Mouse (Mus musculus) testis, adult 2 months (tissue): ENCODE results near the gene Crtc3.

ENCODE experiments used
- CTCF ChIP-seq: fragments of 200-500 bp; IDR thresholded peaks from 2 replicates; pipeline ENCODE4 v1.5.1; 2012; ENCODE audit warnings: low read depth, mild to moderate bottlenecking, inconsistent platforms, low read length, moderate library complexity; ENCODE audit not compliant: control insufficient read depth, insufficient read depth, insufficient replicate concordance
- POLR2A ChIP-seq: fragments of 200-500 bp; IDR thresholded peaks from 2 replicates; pipeline ENCODE4 v1.6.1; 2012; ENCODE audit warnings: low read depth, mild to moderate bottlenecking, inconsistent platforms, low read length, moderate library complexity; ENCODE audit not compliant: control insufficient read depth

GRCm38 (mm10) chr7:80685639-80686038, 3.0 kb downstream of the Crtc3 start:
- no peak for TF ChIP-seq CTCF
- TF ChIP-seq POLR2A: no peak
